Comparison of ENCODE assay signal across 11 mouse cellular contexts in genomic region chr4:43959523-43960179, GRCm38 (mm10). TPM values are rescaled to one million over a fixed set of nuclear protein-coding genes. Genes with fewer than 3 reads are reported as not detected.
DNase-seq lines count a peak whose midpoint lies in the region; ATAC-seq and TF ChIP-seq lines count a peak whose summit lies in the region.
"Had no signal": no experiment of that assay in that cellular context is flagged by ENCODE, and none has a peak within 500 bp of the region (broad histone marks: within the 10 kb centered on the region; RNA-seq: fewer than 3 reads in every experiment).

No protein-coding gene starts in this region.

- ATAC-seq in forebrain, embryonic 13.5 days: no peak
- no peak for ATAC-seq in forebrain, embryonic 14.5 days
- ATAC-seq in stomach, postnatal 0 days (ENCODE audit: low FRiP score, low TSS enrichment): no peak

- WGBS in forebrain, embryonic 13.5 days: 74% methylated on average over 9 of the region's 9 CpGs
- WGBS in forebrain, embryonic 14.5 days: 80% methylated on average over 9 of the region's 9 CpGs
- WGBS in thymus, adult 2 months: 28% methylated on average over 9 of the region's 9 CpGs
- whole genome bisulfite sequencing in liver, adult 2 months: 25% methylated on average over 9 of the region's 9 CpGs
- 44% methylated on average over 9 of the region's 9 CpGs for WGBS in stomach, postnatal 0 days

- no peak overlapping the region for H3K4me3 ChIP-seq in forebrain, embryonic 13.5 days
- H3K4me3 ChIP-seq in forebrain, embryonic 14.5 days (ENCODE audit: low read depth, low read length): no peak overlapping the region
- peak overlapping the region; percentile 17 for H3K4me3 ChIP-seq in thymus, adult 2 months (ENCODE audit: control insufficient read depth, insufficient read depth, low read length)
- no peak overlapping the region; the same call in 1 of the 2 replicates for H3K4me3 ChIP-seq in liver, adult 2 months (ENCODE audit: insufficient read depth, low read depth, low read length)
- H3K4me3 ChIP-seq in stomach, postnatal 0 days (ENCODE audit: low read depth, low read length): no peak overlapping the region

- H3K27ac ChIP-seq in forebrain, embryonic 13.5 days: no peak overlapping the region
- no peak overlapping the region for H3K27ac ChIP-seq in forebrain, embryonic 14.5 days (ENCODE audit: low read depth, low read length)
- peak overlapping the region; percentile 71; the same call in 1 of the 2 replicates for H3K27ac ChIP-seq in thymus, adult 2 months (ENCODE audit: control insufficient read depth, insufficient read depth, low read length)
- H3K27ac ChIP-seq in liver, adult 2 months (replicated peaks; ENCODE audit: insufficient read depth, low read depth, low read length): no peak overlapping the region
- H3K27ac ChIP-seq in stomach, postnatal 0 days (replicated peaks): peak overlapping the region; percentile 14; the same call in 1 of the 2 replicates

- H3K4me2 ChIP-seq in forebrain, embryonic 13.5 days: peak overlapping the region; percentile 9; the same call in 1 of the 2 replicates
- H3K4me2 ChIP-seq in forebrain, embryonic 14.5 days (ENCODE audit: low read length): no peak overlapping the region
- H3K4me2 ChIP-seq in stomach, postnatal 0 days (replicated peaks; ENCODE audit: low read depth): peak overlapping the region; percentile 31

- TF ChIP-seq CTCF in thymus, adult 2 months (IDR thresholded peaks at IDR 0.05; ENCODE audit: borderline replicate concordance, control insufficient read depth, extremely low read depth, insufficient read depth, low read length, poor library complexity): no peak
- TF ChIP-seq CTCF in liver, adult 2 months (IDR thresholded peaks at IDR 0.05; ENCODE audit: low read depth, low read length): no peak
- TF ChIP-seq CTCF in stomach, postnatal 0 days (IDR thresholded peaks at IDR 0.05; ENCODE audit: low read depth): no peak

- TF ChIP-seq POLR2A in thymus, adult 2 months (IDR thresholded peaks at IDR 0.05; ENCODE audit: control insufficient read depth, extremely low read depth, insufficient read depth, low read length, poor library complexity): no peak
- TF ChIP-seq POLR2A in liver, adult 2 months (IDR thresholded peaks at IDR 0.05; ENCODE audit: extremely low read depth, insufficient read depth, low read length): no peak

- H3K79me2 ChIP-seq in liver, adult 2 months (ENCODE audit: control insufficient read depth, insufficient read depth, low read length): no peaks in the 10 kb centered on the region

- no peak for DNase-seq in forebrain, embryonic 14.5 days (ENCODE audit: low spot score)
- DNase-seq in thymus, adult 2 months: no peak
- no peak for DNase-seq in thymus, postnatal 10 days (ENCODE audit: low spot score in 2 of 2)
- peak; percentile 33 for DNase-seq in liver, adult 2 months (ENCODE audit: extremely low read depth, low read depth, low spot score)
- DNase-seq in stomach, postnatal 0 days (ENCODE audit: low spot score): no peak
- DNase-seq in cerebellum, postnatal 25 days: no peak
- DNase-seq in kidney, postnatal 14 days: no peak
- DNase-seq: right cerebral cortex, postnatal 4 days had no signal

- no peaks in the 10 kb centered on the region for H3K9me3 ChIP-seq in forebrain, embryonic 13.5 days (replicated peaks)
- no peaks in the 10 kb centered on the region for H3K9me3 ChIP-seq in forebrain, embryonic 14.5 days (replicated peaks; ENCODE audit: control insufficient read depth, low read length)
- H3K9me3 ChIP-seq in stomach, postnatal 0 days (ENCODE audit: control insufficient read depth, low read length): no peaks in the 10 kb centered on the region

- peaks cover 14% of the 10 kb centered on the region for H3K4me1 ChIP-seq in forebrain, embryonic 13.5 days
- H3K4me1 ChIP-seq in forebrain, embryonic 14.5 days (ENCODE audit: control insufficient read depth, insufficient read depth, low read length): peaks cover 8% of the 10 kb centered on the region
- peaks cover 29% of the 10 kb centered on the region for H3K4me1 ChIP-seq in thymus, adult 2 months (replicated peaks; ENCODE audit: control insufficient read depth, insufficient read depth, low read length)
- peaks cover 11% of the 10 kb centered on the region for H3K4me1 ChIP-seq in liver, adult 2 months (ENCODE audit: control insufficient read depth, insufficient read depth, low read length)
- H3K4me1 ChIP-seq in stomach, postnatal 0 days (replicated peaks; ENCODE audit: control insufficient read depth, insufficient read depth): no peaks in the 10 kb centered on the region

- no peaks in the 10 kb centered on the region for H3K27me3 ChIP-seq in forebrain, embryonic 13.5 days
- no peaks in the 10 kb centered on the region for H3K27me3 ChIP-seq in forebrain, embryonic 14.5 days (replicated peaks; ENCODE audit: control insufficient read depth, insufficient read depth, low read length)
- no peaks in the 10 kb centered on the region for H3K27me3 ChIP-seq in thymus, adult 2 months (ENCODE audit: control insufficient read depth, insufficient read depth, low read length)
- 0 out of 2 replicates have a peak, but pooled peaks cover 2% of the 10 kb centered on the region for H3K27me3 ChIP-seq in liver, adult 2 months (ENCODE audit: control insufficient read depth, insufficient read depth, low read length)
- H3K27me3 ChIP-seq in stomach, postnatal 0 days (ENCODE audit: control insufficient read depth, insufficient read depth, low read length): no peaks in the 10 kb centered on the region

- TF ChIP-seq EP300 in stomach, postnatal 0 days (optimal IDR thresholded peaks at IDR 0.05): no peak

- H3K9ac ChIP-seq in forebrain, embryonic 13.5 days: no peak overlapping the region
- no peak overlapping the region for H3K9ac ChIP-seq in forebrain, embryonic 14.5 days (ENCODE audit: low read length)
- peak overlapping the region; percentile 26; the same call in 1 of the 2 replicates for H3K9ac ChIP-seq in liver, adult 2 months (ENCODE audit: low read depth, low read length)
- H3K9ac ChIP-seq in stomach, postnatal 0 days (ENCODE audit: low read length): no peak overlapping the region

- no peaks in the 10 kb centered on the region for H3K36me3 ChIP-seq in forebrain, embryonic 13.5 days (ENCODE audit: poor library complexity, severe bottlenecking)
- no peaks in the 10 kb centered on the region for H3K36me3 ChIP-seq in forebrain, embryonic 14.5 days (ENCODE audit: control insufficient read depth, insufficient read depth, low read length)
- H3K36me3 ChIP-seq in thymus, adult 2 months (ENCODE audit: control insufficient read depth, insufficient read depth, low read length): no peaks in the 10 kb centered on the region
- H3K36me3 ChIP-seq in liver, adult 2 months (ENCODE audit: control insufficient read depth, insufficient read depth, low read length): no peaks in the 10 kb centered on the region
- H3K36me3 ChIP-seq in stomach, postnatal 0 days (ENCODE audit: control insufficient read depth, insufficient read depth, low read length): no peaks in the 10 kb centered on the region

RNA-seq across cellular contexts. Expression of gene Glipr2, which starts 2.5 kb away (rescaled TPM):
- polyA plus RNA-seq in forebrain, embryonic 13.5 days (2015; fragmentation: Nextera tagmentation; extraction: Ambion mirVana): 37.1 and 38.7 TPM in 2 replicates
- 37.0 and 41.8 TPM in 2 replicates for polyA plus RNA-seq in forebrain, embryonic 14.5 days (2014; fragmentation: Nextera tagmentation; extraction: Ambion mirVana)
- 20.6 and 23.4 TPM in 2 replicates for polyA plus RNA-seq in thymus, adult 2 months (2012; rRNA removed)
- total RNA-seq in liver, adult 2 months (2014; rRNA removed): 0.83 and 2.0 TPM in 2 replicates
- polyA plus RNA-seq in liver, adult 2 months (2012; rRNA removed): 0.67 and 1.2 TPM in 2 replicates
- 43.4 and 46.4 TPM in 2 replicates for polyA plus RNA-seq in stomach, postnatal 0 days (2015; fragmentation: Nextera tagmentation; extraction: Ambion mirVana)

RNA-seq across cellular contexts. Expression of gene Ccin, which starts 23.6 kb away (rescaled TPM):
- polyA plus RNA-seq in forebrain, embryonic 13.5 days (2015; fragmentation: Nextera tagmentation; extraction: Ambion mirVana): not detected in 2 replicates
- polyA plus RNA-seq in forebrain, embryonic 14.5 days (2014; fragmentation: Nextera tagmentation; extraction: Ambion mirVana): not detected in 2 replicates
- 0.11 and 0.32 TPM in 2 replicates for polyA plus RNA-seq in thymus, adult 2 months (2012; rRNA removed)
- total RNA-seq in liver, adult 2 months (2014; rRNA removed): not detected in 2 replicates
- polyA plus RNA-seq in liver, adult 2 months (2012; rRNA removed): not detected in 2 replicates
- polyA plus RNA-seq in stomach, postnatal 0 days (2015; fragmentation: Nextera tagmentation; extraction: Ambion mirVana): not detected in 2 replicates
- total RNA-seq: left cerebral cortex, postnatal 10 days had no signal
- polyA plus RNA-seq: cortical plate, adult 2 months had no signal

RNA-seq across cellular contexts. Expression of gene Clta, which starts 44.6 kb away (rescaled TPM):
- polyA plus RNA-seq in forebrain, embryonic 13.5 days (2015; fragmentation: Nextera tagmentation; extraction: Ambion mirVana): 249 and 262 TPM in 2 replicates
- polyA plus RNA-seq in forebrain, embryonic 14.5 days (2014; fragmentation: Nextera tagmentation; extraction: Ambion mirVana): 303 and 306 TPM in 2 replicates
- polyA plus RNA-seq in thymus, adult 2 months (2012; rRNA removed): 184 and 193 TPM in 2 replicates
- 166 and 191 TPM in 2 replicates for total RNA-seq in liver, adult 2 months (2014; rRNA removed)
- polyA plus RNA-seq in liver, adult 2 months (2012; rRNA removed): 116 and 154 TPM in 2 replicates
- polyA plus RNA-seq in stomach, postnatal 0 days (2015; fragmentation: Nextera tagmentation; extraction: Ambion mirVana): 191 and 194 TPM in 2 replicates

Comparison
In these comparisons a context has a peak if more than half of its experiments do, and no peak if none do; other contexts are left out.
1. H3K27ac ChIP-seq: peak in thymus, adult 2 months (single experiment) and stomach, postnatal 0 days (single experiment); none in forebrain, embryonic 13.5 days (single experiment), forebrain, embryonic 14.5 days (single experiment) and liver, adult 2 months (single experiment).